Mouse (Mus musculus): ENCODE results near the gene Gbe1.
A peak's percentile ranks its signal among the peaks of the same experiment; 100 is the strongest.

Gbe1 gene

GRCm38 (mm10) chr16:70358326-70358725, 44.6 kb downstream of the Gbe1 start:
- no peak for DNase-seq

- no peak for DNase-seq
Measured at GRCm38 (mm10) chr16:70365229-70365628, 51.5 kb downstream of the Gbe1 start.

- DNase-seq = no peak
Measured at GRCm38 (mm10) chr16:70381045-70381444, 67.3 kb downstream of the Gbe1 start.

GRCm38 (mm10) chr16:70385494-70385893, 71.7 kb downstream of the Gbe1 start:
- DNase-seq = no peak

- DNase-seq = no peak
Measured at GRCm38 (mm10) chr16:70387385-70387784, 73.6 kb downstream of the Gbe1 start.

GRCm38 (mm10) chr16:70395276-70395675, 81.5 kb downstream of the Gbe1 start:
- no peak for DNase-seq

GRCm38 (mm10) chr16:70407780-70408179, 94.0 kb downstream of the Gbe1 start:
- DNase-seq = no peak

- no peak for DNase-seq
Measured at GRCm38 (mm10) chr16:70421077-70421476, 107.3 kb downstream of the Gbe1 start.

- DNase-seq = no peak
Measured at GRCm38 (mm10) chr16:70449520-70449919, 135.8 kb downstream of the Gbe1 start.

- DNase-seq = no peak
Measured at GRCm38 (mm10) chr16:70475583-70475982, 161.8 kb downstream of the Gbe1 start.

GRCm38 (mm10) chr16:70476161-70476560, 162.4 kb downstream of the Gbe1 start:
- no peak for DNase-seq

- peak; percentile 5 to 19 for DNase-seq
Measured at GRCm38 (mm10) chr16:70480494-70480893, 166.7 kb downstream of the Gbe1 start.

GRCm38 (mm10) chr16:70506457-70506856, 192.7 kb downstream of the Gbe1 start:
- no peak for DNase-seq

GRCm38 (mm10) chr16:70510938-70511337, 197.2 kb downstream of the Gbe1 start:
- no peak for DNase-seq

GRCm38 (mm10) chr16:70522861-70523260, 209.1 kb downstream of the Gbe1 start:
- no peak for DNase-seq

- no peak for DNase-seq
Measured at GRCm38 (mm10) chr16:70523566-70523965, 209.8 kb downstream of the Gbe1 start.

- no peak for DNase-seq
Measured at GRCm38 (mm10) chr16:70524273-70524672, 210.5 kb downstream of the Gbe1 start.

GRCm38 (mm10) chr16:70527224-70527623, 213.5 kb downstream of the Gbe1 start:
- DNase-seq = no peak

- no peak for DNase-seq
Measured at GRCm38 (mm10) chr16:70535224-70535623, 221.5 kb downstream of the Gbe1 start.

GRCm38 (mm10) chr16:70550835-70551234, 237.1 kb downstream of the Gbe1 start:
- DNase-seq = no peak

- DNase-seq = peak; percentile 58 to 85
Measured at GRCm38 (mm10) chr16:70561635-70562348, 248.0 kb downstream of the Gbe1 start.

- no peak for DNase-seq
Measured at GRCm38 (mm10) chr16:70562574-70562973, 248.8 kb downstream of the Gbe1 start.

GRCm38 (mm10) chr16:70563456-70563855, 249.7 kb downstream of the Gbe1 start:
- no peak for DNase-seq

- DNase-seq = peak in 1 of 2 experiments; percentile 32
Measured at GRCm38 (mm10) chr16:70568341-70569265, 254.9 kb downstream of the Gbe1 start.
